Mouse (Mus musculus) fat pad, adult 2 months (tissue): ENCODE results near the gene Dlg4.
A peak's percentile ranks its signal among the peaks of the same experiment; 100 is the strongest.
"Not testable (repeated sequence)": the region's sequence is repeated elsewhere in the genome, so short reads cannot be mapped to it uniquely, and the experiment has no call there.

Experiments used
- DNase-seq: peaks from one replicate; pipeline ENCODE4 v3.0.0-alpha.2; 2011; ENCODE audit warnings: low read depth, low spot score; ENCODE audit errors: extremely low read depth

Gene Dlg4

DNA sequence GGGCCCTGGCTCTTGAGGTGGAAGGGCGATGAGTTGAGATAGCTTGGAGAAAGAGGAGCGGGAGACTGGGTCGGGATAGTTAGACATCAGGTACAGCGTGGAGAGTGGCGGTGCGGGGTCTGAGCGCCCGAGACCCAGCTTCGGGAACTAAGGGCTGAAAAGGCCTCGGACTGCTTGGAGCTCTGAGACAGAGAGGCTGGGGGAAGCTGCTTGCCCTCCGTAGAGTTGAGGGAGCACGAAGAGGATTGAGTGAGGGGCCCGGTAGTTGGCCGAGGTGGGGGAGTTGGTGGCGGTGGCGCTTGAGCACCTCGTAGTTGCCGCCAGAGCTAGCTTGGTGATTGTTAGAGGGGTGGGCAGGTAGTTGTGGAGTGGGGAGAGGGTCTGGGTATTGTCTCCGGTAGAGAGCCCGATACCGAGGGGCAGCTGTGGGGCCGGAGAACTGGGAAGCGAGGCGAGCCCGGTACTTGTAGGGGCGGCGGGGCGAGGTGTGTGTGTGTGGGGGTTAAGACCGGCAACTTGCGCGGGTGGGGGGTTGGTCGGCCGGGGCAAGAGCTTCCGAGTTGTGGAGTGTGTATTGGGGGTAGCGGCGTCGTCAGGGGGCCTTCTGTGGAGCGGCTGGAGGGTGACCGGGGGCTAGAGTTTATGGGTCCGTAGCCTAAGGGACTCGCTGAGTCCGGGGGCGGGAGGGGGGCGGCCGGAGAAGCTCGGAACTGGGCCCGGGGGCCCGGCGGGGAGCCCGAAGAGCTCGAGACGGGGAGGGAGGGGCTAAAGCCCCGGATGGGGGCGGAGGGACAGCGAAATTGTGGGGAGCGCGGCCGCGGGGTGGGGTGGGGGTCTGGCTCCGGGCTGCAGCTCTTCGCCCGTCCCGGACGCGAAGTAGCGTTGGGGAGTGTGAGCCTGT, 20.3 kb upstream of the Dlg4 start:
- DNase-seq: no peak

DNA sequence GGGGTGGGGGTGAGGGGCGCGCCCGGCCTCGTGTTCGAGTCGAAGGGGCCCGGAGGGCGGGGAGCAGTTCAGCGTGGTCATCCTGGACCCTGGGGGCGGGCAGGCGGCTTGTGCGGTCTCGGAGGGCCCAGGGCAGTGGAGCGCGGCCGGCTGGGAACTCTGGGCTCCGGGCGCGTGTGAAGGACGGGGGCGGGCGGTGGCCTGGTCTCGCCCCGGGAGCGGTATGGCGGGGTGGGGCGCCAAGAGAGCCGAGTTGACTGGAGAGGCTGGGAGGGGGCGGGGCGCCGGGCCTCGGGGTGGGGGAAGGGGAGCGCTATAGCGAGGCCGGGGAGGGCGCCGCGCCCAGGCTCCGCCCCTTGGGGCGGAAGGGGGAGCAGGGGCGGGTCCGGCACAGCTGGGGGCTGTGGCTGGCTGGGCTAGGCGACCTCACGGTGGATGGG, 19.7 kb upstream of the Dlg4 start:
- DNase-seq: no peak

DNA sequence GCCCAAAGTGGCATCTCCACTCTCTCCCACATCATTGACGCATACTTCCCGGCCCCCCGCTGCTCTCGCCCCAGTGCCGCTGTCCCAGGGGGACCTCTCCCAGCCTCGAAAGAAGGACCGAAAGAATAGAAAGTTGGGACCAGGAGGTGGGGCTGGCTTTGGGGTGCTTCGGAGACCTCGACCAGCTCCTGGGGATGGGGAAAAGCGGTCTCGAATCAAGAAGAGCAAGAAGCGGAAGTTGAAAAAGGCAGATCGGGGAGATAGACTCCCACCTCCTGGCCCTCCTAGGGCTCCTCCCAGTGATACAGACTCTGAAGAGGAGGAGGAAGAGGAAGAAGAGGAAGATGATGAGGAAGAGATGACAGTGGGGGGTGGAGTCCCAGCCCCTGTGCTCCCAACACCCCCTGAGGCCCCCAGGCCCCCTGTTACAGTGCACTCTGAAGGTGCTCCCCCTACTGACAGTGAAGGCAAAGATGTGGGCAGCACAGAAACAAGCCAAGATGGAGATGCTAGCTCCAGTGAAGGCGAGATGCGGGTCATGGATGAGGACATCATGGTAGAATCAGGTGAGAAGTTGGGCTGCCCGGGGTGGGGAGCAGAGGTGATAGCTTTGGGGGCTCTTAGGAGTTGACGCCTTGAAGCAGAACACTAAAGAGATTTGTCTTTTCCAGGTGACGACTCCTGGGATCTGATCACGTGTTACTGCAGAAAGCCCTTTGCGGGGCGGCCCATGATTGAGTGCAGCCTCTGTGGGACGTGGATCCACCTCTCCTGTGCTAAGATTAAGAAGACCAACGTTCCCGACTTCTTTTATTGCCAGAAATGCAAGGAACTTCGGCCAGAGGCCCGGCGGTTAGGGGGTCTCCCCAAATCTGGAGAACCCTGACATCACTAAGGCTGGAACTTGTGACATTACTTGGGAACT, 17.9 kb upstream of the Dlg4 start:
- DNase-seq: no peak

DNA sequence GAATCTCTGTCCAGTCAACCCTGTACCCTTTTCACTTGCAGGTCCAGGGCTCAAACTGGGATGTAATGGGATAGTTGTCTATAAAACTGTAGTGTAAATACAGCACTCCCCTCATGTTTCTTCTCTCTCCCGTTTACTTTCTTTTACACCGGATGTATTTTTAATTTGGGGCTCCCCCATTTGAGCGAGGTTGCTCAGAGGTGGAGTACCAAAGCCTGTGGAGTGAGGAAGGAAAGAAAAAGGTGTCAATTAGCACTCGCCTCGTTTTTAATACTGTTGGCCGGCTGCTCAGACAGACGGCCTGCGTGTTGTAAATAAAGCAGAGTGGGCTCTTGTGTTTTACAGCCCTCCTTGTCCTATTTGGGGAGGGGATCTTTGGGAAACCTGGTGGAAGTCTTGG, 17.1 kb upstream of the Dlg4 start:
- no peak for DNase-seq

DNA sequence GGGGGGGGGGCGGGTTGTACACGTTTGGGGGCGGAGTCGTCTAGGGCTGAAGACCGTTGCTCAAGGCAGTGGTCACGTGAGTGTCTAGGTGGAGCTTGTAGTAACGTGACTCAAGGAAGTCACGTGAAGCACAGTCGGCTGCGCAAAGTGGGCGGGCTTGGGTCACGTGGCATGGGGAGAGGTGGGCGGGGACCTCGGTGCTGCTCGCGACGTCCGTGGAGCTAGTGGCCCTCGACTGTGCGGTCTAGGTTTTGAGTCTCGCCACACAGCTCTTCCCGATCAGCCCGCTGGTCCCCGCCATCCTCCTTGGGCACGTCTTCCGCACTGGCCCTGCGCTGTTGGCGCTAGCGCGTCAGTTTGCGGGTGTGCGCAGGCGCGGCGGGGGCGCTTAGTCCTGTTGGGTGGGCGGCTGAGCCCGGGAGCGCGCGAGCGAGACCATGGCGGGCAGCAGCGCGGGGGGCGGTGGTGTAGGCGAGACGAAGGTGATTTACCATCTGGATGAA, 16.3 kb upstream of the Dlg4 start, which contains the start of gene Dvl2:
Gene Dvl2, plus strand, starts transcription at position 200 of the 503 bp plus-strand sequence.
- DNase-seq: peak; percentile 72

DNA sequence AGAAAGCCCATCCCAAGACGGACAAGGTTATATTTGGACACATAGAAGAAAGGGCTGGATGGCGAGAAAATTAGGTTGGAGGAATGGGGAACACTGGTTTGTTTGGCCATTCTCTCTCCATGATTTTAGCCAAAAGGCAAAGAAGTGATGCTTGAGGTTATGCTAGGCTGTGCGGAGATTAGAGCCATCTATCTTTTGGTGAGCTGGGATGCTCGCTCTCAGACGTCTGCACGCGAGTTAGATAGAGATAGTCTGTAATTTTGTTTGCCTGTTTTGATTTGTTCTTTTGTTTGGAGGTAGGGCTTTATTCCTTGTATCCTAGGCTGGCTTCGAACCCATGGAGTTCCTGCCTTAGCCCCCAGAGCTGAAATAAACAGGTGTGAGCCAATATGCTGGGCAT, 15.6 kb upstream of the Dlg4 start:
- DNase-seq: no peak

DNA sequence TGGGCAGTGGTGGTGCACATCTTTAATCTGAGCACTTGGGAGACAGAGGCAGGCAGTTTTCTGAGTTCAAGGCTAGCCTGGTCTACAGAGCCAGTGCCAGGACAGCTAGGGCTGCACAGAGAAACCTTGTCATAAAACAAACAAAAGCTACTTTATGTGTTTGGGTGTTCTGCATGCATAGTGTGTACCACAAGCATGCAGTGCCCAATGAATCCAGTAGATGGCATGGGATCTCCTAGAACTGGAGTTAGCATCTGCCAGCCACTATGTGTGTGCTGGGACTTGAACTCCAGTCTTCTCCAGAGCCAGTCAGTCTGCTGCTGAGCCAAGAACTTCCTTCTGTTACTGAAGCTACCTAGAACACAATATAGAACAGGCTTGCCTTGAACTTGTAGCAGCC, 14.9 kb upstream of the Dlg4 start:
- no peak for DNase-seq

DNA sequence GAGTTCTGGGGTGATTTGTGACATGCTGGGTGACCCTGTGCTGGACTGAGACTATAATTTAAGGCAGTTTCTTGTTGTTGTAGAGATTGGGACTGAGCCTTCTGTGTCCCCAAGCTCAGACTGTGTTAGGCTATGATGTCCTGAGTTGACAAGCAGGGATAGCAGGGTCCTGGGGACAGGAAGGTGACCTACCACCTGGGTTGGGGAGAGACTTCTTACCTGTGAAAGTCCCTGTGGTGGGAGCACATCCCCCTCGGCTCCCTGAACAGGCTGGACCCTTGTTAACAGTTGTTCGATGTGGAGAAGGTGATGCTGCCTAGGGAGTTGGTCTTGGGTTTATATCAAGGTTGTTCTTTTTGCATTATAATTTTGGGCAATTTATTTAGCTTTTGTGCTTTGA, 14.3 kb upstream of the Dlg4 start:
- DNase-seq: no peak

DNA sequence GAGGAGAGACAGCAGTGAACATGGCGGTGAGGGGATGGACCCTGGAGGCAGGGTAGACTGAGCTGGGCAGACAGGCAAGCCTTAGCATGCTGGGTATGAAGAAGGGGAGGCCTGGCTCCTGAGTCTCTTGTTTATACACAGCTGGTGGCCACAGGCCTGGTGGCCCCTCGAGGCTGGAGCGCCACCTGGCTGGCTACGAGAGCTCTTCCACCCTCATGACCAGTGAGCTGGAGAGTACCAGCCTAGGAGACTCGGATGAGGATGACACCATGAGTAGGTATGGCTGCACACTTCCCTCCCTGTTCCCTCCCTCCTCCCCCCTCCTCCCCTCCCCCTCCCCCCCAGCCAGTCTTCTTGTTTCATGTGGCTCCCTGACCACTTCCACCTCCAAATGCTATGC, 11.2 kb upstream of the Dlg4 start:
- DNase-seq: no peak

DNA sequence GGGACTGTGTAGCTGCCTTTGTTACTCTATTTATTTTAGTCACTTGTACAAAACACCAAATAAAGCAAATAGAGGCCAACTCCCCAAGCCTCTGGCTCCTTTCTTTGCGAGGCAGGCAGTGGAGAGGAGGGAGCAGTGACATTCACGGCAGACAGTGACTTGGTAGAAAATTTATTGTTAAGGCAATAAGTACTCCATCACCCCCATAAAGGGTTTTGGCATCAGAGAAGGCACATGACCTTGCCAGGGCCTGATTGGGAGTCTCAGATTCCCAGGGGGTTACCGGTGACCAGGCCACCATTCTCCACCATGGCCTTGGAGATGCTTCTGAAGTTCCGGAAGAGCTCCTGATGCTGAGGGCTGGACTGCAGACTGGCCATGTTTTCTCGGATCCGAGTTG, 6.7 kb upstream of the Dlg4 start:
- DNase-seq: no peak

DNA sequence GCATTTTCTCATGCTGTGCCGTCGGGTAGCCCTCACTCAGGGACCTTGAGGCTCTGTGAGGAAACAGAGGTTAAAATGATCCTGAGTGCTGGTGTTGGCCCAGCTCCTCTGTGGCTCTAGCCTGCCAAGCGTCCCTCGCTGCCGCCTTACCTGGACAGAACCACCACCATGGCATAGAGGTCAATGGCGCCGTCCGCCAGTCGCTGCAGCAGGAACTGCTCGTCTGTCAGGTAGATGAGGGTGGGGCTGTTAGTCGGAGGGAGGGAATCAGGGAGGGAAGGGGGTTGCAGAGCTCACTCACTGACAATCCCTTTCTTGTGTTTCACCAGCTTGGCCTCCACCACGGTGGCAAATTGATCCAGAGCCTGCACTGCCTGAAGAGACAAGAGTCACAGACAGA, 6.2 kb upstream of the Dlg4 start:
- no peak for DNase-seq

DNA sequence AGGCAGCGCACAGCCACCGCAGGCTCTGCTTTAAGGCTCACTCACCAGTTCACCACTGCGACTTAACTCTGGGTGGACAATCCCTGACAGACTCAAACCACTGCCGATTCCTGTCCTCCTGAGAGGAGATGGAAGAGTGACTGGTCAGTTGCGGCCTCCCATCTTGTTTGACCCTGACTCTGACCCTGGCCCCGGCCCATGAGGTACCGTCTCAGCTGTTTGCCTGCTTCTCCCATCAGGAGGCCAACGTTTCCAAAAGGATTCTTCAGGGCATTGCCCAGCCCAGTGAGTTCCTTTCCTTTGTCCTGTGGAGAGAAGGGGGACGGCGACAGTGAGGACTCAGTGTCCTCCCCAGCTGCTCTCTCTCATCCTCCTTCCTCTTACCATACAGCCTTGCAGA, 5.8 kb upstream of the Dlg4 start:
- DNase-seq: no peak

DNA sequence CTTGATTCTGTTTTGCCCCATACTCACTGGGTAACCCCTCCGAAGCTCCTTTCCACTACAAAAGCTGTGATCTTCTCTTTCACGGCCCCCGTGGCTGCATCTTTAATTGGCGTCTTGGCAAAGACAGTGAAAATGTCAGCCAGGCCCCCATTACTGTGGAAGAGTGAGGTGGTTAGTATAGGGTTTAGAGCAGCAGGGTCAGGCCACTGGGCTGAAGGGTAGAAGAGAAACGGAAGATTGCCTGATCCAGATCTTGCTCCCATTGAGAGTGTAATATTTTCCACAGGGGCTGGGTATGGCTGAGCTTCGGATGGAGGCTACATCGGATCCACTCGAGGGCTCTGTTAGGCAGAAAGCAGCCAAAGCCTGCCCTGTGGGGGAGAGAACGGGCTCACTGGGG, 3.8 kb upstream of the Dlg4 start:
- no peak for DNase-seq

DNA sequence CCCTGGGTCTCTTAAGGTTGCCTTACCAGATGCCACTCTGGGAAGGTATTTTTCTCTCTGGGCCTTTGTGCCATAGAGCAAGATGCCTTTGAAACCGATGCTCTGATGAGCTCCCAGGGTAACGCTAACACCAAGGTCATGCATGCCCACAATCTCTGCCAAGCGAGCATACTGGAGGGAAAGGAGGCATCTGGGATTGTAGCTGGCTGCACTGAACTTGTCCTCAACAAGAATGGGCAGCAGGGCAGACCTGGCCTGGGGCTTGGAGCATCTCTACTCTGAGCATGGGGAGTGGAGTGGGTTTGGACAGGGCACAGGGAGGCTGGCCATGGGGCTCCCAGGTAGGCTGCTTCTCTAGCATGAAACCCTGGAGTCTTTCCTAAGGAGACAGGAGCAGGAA, 3.3 kb upstream of the Dlg4 start:
- no peak for DNase-seq

DNA sequence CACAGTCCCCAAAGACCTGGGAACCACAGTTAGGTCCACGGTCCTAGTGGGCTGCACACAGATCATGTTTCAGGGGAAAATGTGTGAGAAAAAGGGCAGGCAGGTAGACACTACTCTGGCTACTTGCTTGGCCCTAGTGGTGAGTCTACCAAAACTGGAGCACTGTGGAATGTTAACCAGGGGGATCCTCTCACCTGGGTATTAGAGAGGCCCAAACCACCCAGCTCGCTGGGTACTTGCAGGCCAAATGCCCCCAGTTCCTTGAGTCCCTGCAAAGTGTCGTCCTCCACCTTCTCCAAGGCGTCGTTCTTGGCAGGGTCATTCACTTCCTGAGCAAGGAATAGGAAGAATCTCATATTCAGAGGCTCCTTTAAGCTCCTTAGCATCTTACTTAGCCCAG, 2.7 kb upstream of the Dlg4 start:
- DNase-seq: no peak

DNA sequence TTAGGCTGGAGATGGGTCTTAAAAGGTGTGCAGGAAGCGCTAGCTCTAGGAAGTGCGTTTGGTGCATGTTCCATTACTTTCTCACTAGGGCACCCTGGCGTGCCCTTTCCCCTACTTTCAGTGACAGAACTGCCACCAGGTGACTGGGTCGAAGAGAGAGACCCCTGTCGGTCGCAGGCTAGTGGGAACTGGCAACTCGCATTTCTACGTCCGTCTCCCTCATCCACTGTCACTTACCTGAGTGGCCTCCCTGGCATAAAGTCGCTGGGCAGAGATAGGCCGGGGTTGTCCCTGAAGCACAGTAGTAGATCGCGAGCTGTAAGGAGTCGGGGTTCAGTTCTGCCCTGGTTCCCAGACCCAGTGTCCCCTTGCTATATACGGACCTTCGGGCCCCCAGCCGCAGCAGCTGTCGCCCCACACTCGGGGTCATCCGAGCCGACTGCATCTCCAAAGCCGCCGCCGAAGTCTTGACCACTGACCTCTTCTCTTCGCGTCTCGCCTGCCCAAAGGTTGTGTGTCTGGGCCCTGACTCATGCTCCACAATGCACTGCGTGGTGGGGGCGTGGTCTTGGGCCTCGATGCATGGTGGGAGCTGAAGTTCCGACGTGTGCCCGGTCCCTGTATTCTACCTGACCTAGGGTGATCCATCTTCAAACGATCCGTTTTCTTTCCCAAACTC, 1.7 kb upstream of the Dlg4 start, which contains the start of gene Acadvl:
Gene Acadvl, minus strand, starts transcription at position 532 of the 679 bp plus-strand sequence.
- DNase-seq: no peak

DNA sequence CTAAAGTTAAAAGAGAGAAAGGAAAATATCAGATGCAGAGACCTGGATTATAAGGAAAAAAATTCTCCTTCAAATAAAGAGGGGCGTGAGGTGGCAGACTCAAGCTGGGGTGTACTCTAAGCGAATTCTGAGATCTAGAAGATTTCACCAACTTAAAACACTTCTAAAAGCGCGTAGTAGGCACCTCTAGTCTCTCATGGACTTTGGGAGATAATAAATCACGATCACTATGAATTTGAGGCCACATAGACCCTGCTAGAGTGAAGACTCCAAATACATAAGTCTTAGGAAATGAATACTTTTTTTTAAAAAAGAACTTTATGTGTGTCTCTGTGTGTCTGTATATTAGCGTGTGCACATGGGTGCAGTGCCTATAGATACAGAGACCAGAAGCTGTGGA, 1.1 kb upstream of the Dlg4 start:
- DNase-seq: no peak

DNA sequence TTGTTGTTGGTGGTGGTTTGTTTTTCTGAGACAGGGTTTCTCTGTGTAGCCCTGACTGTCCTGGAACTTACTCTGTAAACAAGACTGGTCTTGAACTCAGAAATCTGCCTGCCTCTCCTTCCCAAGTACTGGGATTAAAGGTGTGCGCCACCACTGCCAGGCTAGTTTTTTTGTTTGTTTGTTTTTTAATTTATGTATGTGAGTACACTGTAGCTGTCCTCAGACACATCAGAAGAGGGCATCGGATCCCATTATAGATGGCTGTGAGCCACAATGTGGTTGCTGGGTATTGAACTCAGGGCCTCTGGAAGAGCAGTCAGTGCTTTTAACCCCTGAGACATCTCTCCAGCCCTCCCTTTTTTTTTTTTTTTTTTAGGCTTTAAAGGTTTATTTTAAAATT, 565 bp upstream of the Dlg4 start:
- not testable (repeated sequence) for DNase-seq

DNA sequence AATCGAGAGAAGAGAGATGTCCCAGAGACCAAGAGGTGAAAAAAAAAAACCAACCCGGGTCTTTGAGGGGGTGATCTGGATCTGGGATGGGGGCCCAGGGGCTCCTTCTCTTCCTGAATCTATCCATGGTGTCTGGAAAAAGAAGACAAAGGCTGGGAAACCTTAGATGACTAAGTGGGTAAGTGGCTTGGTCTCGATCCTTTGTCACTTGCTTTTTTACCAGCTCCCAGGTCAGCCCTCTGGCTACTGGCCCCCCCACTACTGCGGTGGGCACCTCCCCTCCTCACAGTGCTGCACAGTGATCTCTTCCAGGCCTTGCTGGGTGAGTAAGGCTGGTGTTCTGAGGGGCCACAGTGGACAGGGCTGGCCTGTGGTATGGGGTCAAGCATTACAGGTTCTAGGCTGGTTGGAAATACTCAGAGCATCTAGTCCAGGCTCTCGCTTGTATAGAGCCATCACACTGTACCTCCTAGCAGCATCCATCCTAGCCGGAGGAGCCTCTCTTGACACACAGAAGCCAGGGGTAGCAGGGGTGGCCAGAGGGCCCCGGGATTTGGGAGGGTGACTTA, 541 bp downstream of the Dlg4 start:
- DNase-seq: no peak

DNA sequence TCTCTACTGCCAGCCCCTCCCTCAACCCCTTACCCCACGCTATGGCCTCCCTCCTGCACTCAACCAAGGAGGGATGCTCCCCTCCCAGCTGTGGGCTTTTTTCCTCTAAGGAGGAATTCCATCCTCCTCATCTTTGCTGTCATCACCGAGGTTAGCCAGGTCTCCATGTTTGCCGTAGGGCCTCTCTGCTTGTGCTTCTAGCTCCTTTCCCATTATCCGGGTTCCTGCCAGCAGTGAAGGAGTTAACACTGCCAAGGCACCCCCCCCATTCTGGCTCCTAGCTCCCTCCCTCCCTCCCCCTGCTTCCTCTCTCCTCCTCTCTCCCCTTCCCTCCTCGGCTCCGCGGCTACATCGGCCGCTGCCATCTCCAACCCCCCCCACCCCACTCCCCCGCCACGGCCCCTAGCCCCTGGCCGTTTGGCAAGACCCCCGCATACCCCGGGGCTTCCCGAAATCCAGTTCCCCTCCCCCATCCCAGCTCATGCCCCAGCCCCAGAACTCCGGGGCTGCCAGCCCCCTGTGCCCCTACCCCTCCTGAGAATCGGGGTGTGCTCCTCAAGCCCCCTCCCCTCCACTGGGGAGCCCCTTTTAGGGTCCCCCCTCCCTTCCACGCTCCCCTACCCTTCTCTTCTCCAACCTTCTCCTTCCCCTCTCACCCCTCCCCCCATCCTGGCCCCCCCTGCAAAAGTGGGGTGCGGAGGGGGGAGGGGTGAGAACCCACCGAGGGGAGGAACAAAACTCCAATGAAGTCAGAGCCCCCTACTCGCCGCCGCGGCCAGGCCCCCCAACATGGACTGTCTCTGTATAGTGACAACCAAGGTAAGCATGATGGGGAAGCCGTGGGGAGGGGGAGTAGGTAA, 1.6 kb downstream of the Dlg4 start:
- DNase-seq: no peak
